Mouse (Mus musculus) macrophage (primary cell): ENCODE results near the gene Itgb3. TPM values are rescaled to one million over a fixed set of nuclear protein-coding genes. Genes with fewer than 3 reads are reported as not detected.

Source experiments
- H3K27ac ChIP-seq: fragments of 350-480 bp; formaldehyde crosslinking; 2 replicates; pipeline ENCODE4 v1.9.0; 2021
- H3K36me3 ChIP-seq: fragments of 350-480 bp; formaldehyde crosslinking; 2 replicates; pipeline ENCODE4 v1.9.0; 2021; ENCODE audit errors: inconsistent target
- H3K4me3 ChIP-seq: fragments of 350-480 bp; formaldehyde crosslinking; 2 replicates; pipeline ENCODE4 v1.9.0; 2021; ENCODE audit errors: inconsistent target
- H3K79me2 ChIP-seq: fragments of 350-480 bp; formaldehyde crosslinking; 2 replicates; pipeline ENCODE4 v1.9.0; 2021; ENCODE audit errors: inconsistent target
- WGBS: methylation state at CpG from one replicate; pipeline ENCODE4 v1.1.7; 2026; ENCODE audit warnings: inconsistent platforms; ENCODE audit not compliant: missing documents; 5-methylcytosine and 5-hydroxymethylcytosine counted together
- polyA plus RNA-seq: library from polyadenylated mRNA; stranded (reverse); fragments of 250-400 nt; gene quantifications from 3 replicates; pipeline ENCODE4 v1.2.4, GENCODE M21; 2018; ENCODE audit warnings: inconsistent platforms

Gene Itgb3
- polyA plus RNA-seq, 1 experiment from 2014 or later, result 15.4 TPM

DNA sequence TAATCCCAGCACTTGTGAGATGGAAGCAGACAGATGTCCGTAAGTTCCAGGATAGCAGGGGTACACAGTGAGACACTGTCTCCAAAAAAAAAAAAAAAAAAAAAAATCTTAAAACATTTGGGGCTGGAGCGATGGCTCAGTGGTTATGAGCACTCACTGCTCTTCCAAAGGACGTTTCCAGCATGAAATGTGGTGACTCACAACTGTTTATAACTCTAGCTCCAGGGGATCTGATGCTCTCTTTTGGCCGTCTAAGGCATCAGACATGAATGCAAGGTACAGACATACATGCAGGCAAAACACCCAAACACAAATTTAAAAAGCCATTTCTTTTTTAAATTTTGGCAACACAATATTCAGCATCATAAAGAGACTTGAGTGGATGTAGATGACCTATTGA lies 65.6 kb downstream of the Itgb3 start:
- Histone ChIP-seq H3K36me3 (no peaks in the 10 kb centered on the region), H3K79me2 (no peaks in the 10 kb centered on the region), H3K27ac (no peak overlapping the region), H3K4me3 (no peak overlapping the region)
- WGBS, result 93% methylated on average over 4 of the region's 4 CpGs

DNA sequence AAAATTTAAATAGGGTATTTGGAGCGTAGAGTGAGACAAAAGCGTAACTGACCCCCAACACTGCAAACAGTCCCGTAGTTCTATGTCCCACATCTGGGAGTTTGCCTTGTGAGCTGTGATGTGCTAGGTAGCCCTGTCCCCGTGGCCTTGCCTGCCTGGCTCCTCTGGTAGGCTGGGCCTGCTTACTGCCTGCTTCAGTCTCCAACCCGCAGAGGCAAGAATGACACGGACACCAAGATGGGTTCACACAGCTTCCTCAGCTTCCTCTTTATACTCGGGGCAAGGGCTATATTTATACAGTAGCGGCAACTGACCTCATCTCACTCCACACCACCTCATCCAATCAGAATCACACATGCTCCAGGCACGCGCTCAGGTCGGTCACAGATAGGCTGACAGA lies 67.0 kb downstream of the Itgb3 start:
- no peaks in the 10 kb centered on the region for H3K79me2 ChIP-seq
- no peak overlapping the region for H3K4me3 ChIP-seq
- WGBS, result 69% methylated on average over 11 of the region's 11 CpGs
- H3K36me3 ChIP-seq, result no peaks in the 10 kb centered on the region
- H3K27ac ChIP-seq, result no peak overlapping the region

DNA sequence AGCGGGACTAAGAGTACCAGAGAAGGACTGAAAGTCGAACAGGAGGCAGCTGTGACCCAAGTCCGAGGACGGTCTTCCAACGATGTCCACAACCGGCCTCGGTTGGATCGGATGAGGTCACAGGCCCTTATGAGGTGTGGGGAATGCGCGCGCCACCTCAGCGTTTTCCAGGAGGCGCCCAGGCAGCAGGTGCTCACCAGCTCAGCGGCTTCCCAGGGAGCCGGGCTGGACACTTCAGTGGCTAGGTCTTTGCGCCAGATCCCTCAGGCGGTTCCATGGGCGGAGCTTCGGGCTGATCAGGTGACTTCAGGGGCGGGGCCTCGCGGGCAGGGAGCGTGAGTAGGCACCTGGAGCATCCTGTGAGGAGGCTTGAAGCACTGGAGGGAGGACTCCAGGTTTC lies 77.7 kb downstream of the Itgb3 start, which contains the start of gene Gm11639:
Gene Gm11639 (plus strand): TSS at position 160 of the 400 bp plus-strand sequence.
- Histone ChIP-seq H3K4me3 (no peak within 1 kb of the TSS), H3K79me2 (no peaks in the 10 kb centered on the region), H3K27ac (no peak within 1 kb of the TSS), H3K36me3 (no peaks in the 10 kb centered on the region)
- 66% methylated on average over 22 of the region's 23 CpGs for WGBS

DNA sequence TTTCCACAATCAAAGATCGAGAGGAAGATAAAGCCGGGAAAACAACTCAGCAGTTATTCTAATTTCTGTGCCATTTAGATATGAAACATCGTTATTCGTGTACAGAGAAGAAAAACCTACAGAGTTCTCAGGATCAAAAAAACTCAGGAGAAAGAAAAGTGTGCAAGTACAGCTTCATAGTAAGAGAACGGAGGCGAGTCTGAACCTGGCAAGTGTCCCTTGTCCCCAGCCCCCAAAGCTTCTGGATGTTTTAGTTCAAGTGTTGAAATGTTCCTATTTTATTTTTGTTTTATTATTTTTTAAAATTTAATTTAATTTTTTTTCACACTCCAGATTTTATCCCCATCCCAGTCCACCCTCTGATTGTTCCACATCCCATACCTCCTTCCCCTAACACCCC lies 85.4 kb downstream of the Itgb3 start:
- Histone ChIP-seq H3K27ac (no peak overlapping the region), H3K36me3 (no peaks in the 10 kb centered on the region), H3K4me3 (no peak overlapping the region), H3K79me2 (no peaks in the 10 kb centered on the region)
- 95% methylated on average over 6 of the region's 6 CpGs for WGBS

DNA sequence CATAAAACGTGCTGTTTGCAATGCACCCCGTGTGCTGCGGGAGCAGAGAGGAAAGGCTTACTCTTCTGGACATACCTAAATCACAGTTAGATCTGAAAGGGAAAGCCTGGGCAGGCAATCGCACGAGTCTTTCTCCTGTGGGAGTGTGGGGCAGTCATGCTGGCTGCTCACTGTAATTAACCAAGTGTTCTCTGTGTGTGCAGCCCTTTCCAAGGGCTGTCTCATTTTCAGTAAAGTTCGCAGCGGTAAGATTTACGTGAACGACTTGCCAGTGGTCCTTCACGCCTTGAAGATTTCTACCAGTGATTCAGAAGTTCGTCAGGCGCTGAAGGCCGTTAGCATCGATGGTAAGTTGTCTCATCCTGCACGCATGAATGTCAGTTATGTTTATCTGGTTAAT lies 96.3 kb downstream of the Itgb3 start:
- no peaks in the 10 kb centered on the region for H3K79me2 ChIP-seq
- H3K4me3 ChIP-seq, result no peak overlapping the region
- H3K27ac ChIP-seq, result no peak overlapping the region
- WGBS, result 89% methylated on average over 15 of the region's 15 CpGs
- no peaks in the 10 kb centered on the region for H3K36me3 ChIP-seq

DNA sequence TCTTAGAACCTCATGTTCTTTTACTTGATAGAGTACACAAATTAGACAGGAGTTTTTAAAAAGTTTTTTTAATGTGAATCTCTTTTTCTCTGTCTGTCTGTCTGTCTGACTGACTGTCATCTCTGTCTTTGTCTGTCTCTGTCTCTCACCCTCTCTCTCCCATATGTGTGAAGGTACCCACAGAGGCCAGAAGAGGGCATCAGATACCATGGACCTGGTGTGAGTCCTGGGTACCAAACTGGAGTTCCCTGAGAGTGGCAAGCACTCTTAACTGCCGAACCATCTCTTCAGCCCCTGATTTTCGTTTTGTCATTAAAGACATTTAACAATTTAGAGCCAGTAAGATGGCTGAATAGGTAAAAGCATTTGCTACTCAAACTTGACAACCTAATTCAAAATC lies 99.3 kb downstream of the Itgb3 start:
- H3K4me3 ChIP-seq, result no peak overlapping the region
- H3K36me3 ChIP-seq, result no peaks in the 10 kb centered on the region
- WGBS, result 81% methylated on average over 2 of the region's 2 CpGs
- H3K27ac ChIP-seq, result no peak overlapping the region
- H3K79me2 ChIP-seq, result no peaks in the 10 kb centered on the region

Other genes starting within 250 kb of the Itgb3 start
- 32.1 to 39.2 TPM (median 34.2 TPM) in 3 replicates for gene Kansl1, start 139.1 kb upstream of the Itgb3 start, polyA plus RNA-seq
- gene Cdc27, start 57.4 kb upstream of the Itgb3 start, polyA plus RNA-seq, result 18.2 to 24.2 TPM (median 19.9 TPM) in 3 replicates
- not detected in 3 replicates for gene Myl4, start 57.3 kb upstream of the Itgb3 start, polyA plus RNA-seq
- gene Gm11639, start 77.7 kb downstream of the Itgb3 start, polyA plus RNA-seq, result not detected in 3 replicates